Mouse (Mus musculus): ENCODE data around the gene C8g. TPM values are rescaled to one million over a fixed set of nuclear protein-coding genes. Genes with fewer than 3 reads are reported as not detected.

Gene C8g
- polyA plus RNA-seq, 1 experiment from 2014 or later: 5.1 TPM

- Histone ChIP-seq H3K27ac (ENCODE audit: low read depth, low read length) (no peak overlapping the region), H3K4me2 (ENCODE audit: low read depth) (no peak overlapping the region), H3K4me3 (ENCODE audit: low read depth, low read length) (no peak overlapping the region), H3K36me3 (ENCODE audit: control insufficient read depth, insufficient read depth, low read length) (no peaks in the 10 kb centered on the region; the same call in 1 of the 2 replicates), H3K27me3 (ENCODE audit: control insufficient read depth, insufficient read depth, low read length) (no peaks in the 10 kb centered on the region), H3K9ac (ENCODE audit: low read length) (no peak overlapping the region), H3K4me1 (ENCODE audit: control insufficient read depth, insufficient read depth, low read length) (no peaks in the 10 kb centered on the region), H3K9me3 (ENCODE audit: control insufficient read depth, low read length) (no peaks in the 10 kb centered on the region)
- no peak for ATAC-seq (ENCODE audit: insufficient read depth, low FRiP score, low TSS enrichment)
- DNase-seq (ENCODE audit: low spot score): no peak
- WGBS: 88% methylated on average over 8 of the region's 8 CpGs
Observed at GRCm38 (mm10) chr2:25450853-25451647, 50.5 kb downstream of the C8g start.

Other genes starting within 250 kb of the C8g start
- 11.4 and 13.0 TPM in 2 replicates for gene Tmem203, start 246.3 kb downstream of the C8g start, polyA plus RNA-seq (2014; fragmentation: Nextera tagmentation; extraction: Ambion mirVana)
- 4.0 and 5.3 TPM in 2 replicates for gene Tprn, start 239.1 kb downstream of the C8g start, polyA plus RNA-seq (2014; fragmentation: Nextera tagmentation; extraction: Ambion mirVana)
- gene Ssna1, start 229.3 kb downstream of the C8g start, polyA plus RNA-seq (2014; fragmentation: Nextera tagmentation; extraction: Ambion mirVana): 217 and 227 TPM in 2 replicates
- 120 and 128 TPM in 2 replicates for gene Anapc2, start 229.2 kb downstream of the C8g start, polyA plus RNA-seq (2014; fragmentation: Nextera tagmentation; extraction: Ambion mirVana)
- gene Tmem210, start 213.6 kb downstream of the C8g start, polyA plus RNA-seq (2014; fragmentation: Nextera tagmentation; extraction: Ambion mirVana): not detected in 2 replicates
- not detected in 2 replicates for gene Lrrc26, start 211.8 kb downstream of the C8g start, polyA plus RNA-seq (2014; fragmentation: Nextera tagmentation; extraction: Ambion mirVana)
- gene Grin1, start 182.5 kb downstream of the C8g start, polyA plus RNA-seq (2014; fragmentation: Nextera tagmentation; extraction: Ambion mirVana): 2.5 and 3.7 TPM in 2 replicates
- gene Man1b1, start 169.4 kb downstream of the C8g start, polyA plus RNA-seq (2014; fragmentation: Nextera tagmentation; extraction: Ambion mirVana): 65.8 and 87.4 TPM in 2 replicates
- 16.2 and 20.6 TPM in 2 replicates for gene Dpp7, start 145.4 kb downstream of the C8g start, polyA plus RNA-seq (2014; fragmentation: Nextera tagmentation; extraction: Ambion mirVana)
- gene Uap1l1, start 136.0 kb downstream of the C8g start, polyA plus RNA-seq (2014; fragmentation: Nextera tagmentation; extraction: Ambion mirVana): 5.1 and 7.0 TPM in 2 replicates
- 49.2 and 53.7 TPM in 2 replicates for gene Sapcd2, start 129.4 kb downstream of the C8g start, polyA plus RNA-seq (2014; fragmentation: Nextera tagmentation; extraction: Ambion mirVana)
- gene Entpd2, start 105.8 kb downstream of the C8g start, polyA plus RNA-seq (2014; fragmentation: Nextera tagmentation; extraction: Ambion mirVana): 0.12 TPM in 1 of 2 replicates, not detected in the other
- gene Npdc1, start 102.4 kb downstream of the C8g start, polyA plus RNA-seq (2014; fragmentation: Nextera tagmentation; extraction: Ambion mirVana): 133 TPM in 2 replicates
- gene Fut7, start 78.5 kb downstream of the C8g start, polyA plus RNA-seq (2014; fragmentation: Nextera tagmentation; extraction: Ambion mirVana): 0.11 TPM in 1 of 2 replicates, not detected in the other
- 5.0 and 5.6 TPM in 2 replicates for gene Abca2, start 73.0 kb downstream of the C8g start, polyA plus RNA-seq (2014; fragmentation: Nextera tagmentation; extraction: Ambion mirVana)
- gene Clic3, start 44.9 kb downstream of the C8g start, polyA plus RNA-seq (2014; fragmentation: Nextera tagmentation; extraction: Ambion mirVana): 0.72 and 0.89 TPM in 2 replicates
- 22.0 and 26.3 TPM in 2 replicates for gene Paxx, start 40.6 kb downstream of the C8g start, polyA plus RNA-seq (2014; fragmentation: Nextera tagmentation; extraction: Ambion mirVana)
- gene Ptgds, start 31.7 kb downstream of the C8g start, polyA plus RNA-seq (2014; fragmentation: Nextera tagmentation; extraction: Ambion mirVana): 0.43 TPM in 1 of 2 replicates, not detected in the other
- gene Lcn12, start 7.8 kb downstream of the C8g start, polyA plus RNA-seq (2014; fragmentation: Nextera tagmentation; extraction: Ambion mirVana): not detected in 2 replicates
- 82.4 and 88.3 TPM in 2 replicates for gene Fbxw5, start 969 bp downstream of the C8g start, polyA plus RNA-seq (2014; fragmentation: Nextera tagmentation; extraction: Ambion mirVana)
- gene Traf2, start 45.2 kb upstream of the C8g start, polyA plus RNA-seq (2014; fragmentation: Nextera tagmentation; extraction: Ambion mirVana): 29.5 and 34.7 TPM in 2 replicates
- gene Edf1, start 56.1 kb upstream of the C8g start, polyA plus RNA-seq (2014; fragmentation: Nextera tagmentation; extraction: Ambion mirVana): 340 and 345 TPM in 2 replicates
- 1.5 and 4.4 TPM in 2 replicates for gene Mamdc4, start 73.1 kb upstream of the C8g start, polyA plus RNA-seq (2014; fragmentation: Nextera tagmentation; extraction: Ambion mirVana)
- gene Phpt1, start 73.5 kb upstream of the C8g start, polyA plus RNA-seq (2014; fragmentation: Nextera tagmentation; extraction: Ambion mirVana): 161 and 167 TPM in 2 replicates
- gene Ajm1, start 80.0 kb upstream of the C8g start, polyA plus RNA-seq (2014; fragmentation: Nextera tagmentation; extraction: Ambion mirVana): 0.19 and 0.46 TPM in 2 replicates
- gene Rabl6, start 106.8 kb upstream of the C8g start, polyA plus RNA-seq (2014; fragmentation: Nextera tagmentation; extraction: Ambion mirVana): 62.3 and 64.4 TPM in 2 replicates
- 0.20 and 0.30 TPM in 2 replicates for gene Ccdc183, start 116.0 kb upstream of the C8g start, polyA plus RNA-seq (2014; fragmentation: Nextera tagmentation; extraction: Ambion mirVana)
- gene Tmem141, start 120.3 kb upstream of the C8g start, polyA plus RNA-seq (2014; fragmentation: Nextera tagmentation; extraction: Ambion mirVana): 18.0 and 20.5 TPM in 2 replicates
- 0.96 and 1.5 TPM in 2 replicates for gene Fcna, start 126.3 kb upstream of the C8g start, polyA plus RNA-seq (2014; fragmentation: Nextera tagmentation; extraction: Ambion mirVana)
- not detected in 2 replicates for gene Lcn8, start 151.4 kb upstream of the C8g start, polyA plus RNA-seq (2014; fragmentation: Nextera tagmentation; extraction: Ambion mirVana)
- not detected in 2 replicates for gene Lcn5, start 156.2 kb upstream of the C8g start, polyA plus RNA-seq (2014; fragmentation: Nextera tagmentation; extraction: Ambion mirVana)
- gene Lcn6, start 175.1 kb upstream of the C8g start, polyA plus RNA-seq (2014; fragmentation: Nextera tagmentation; extraction: Ambion mirVana): not detected in 2 replicates
- gene Lcn10, start 181.0 kb upstream of the C8g start, polyA plus RNA-seq (2014; fragmentation: Nextera tagmentation; extraction: Ambion mirVana): not detected in 2 replicates
- not detected in 2 replicates for gene Obp2a, start 198.3 kb upstream of the C8g start, polyA plus RNA-seq (2014; fragmentation: Nextera tagmentation; extraction: Ambion mirVana)
- 64.5 and 68.2 TPM in 2 replicates for gene Bmyc, start 205.0 kb upstream of the C8g start, polyA plus RNA-seq (2014; fragmentation: Nextera tagmentation; extraction: Ambion mirVana)
- gene Obp2b, start 235.3 kb upstream of the C8g start, polyA plus RNA-seq (2014; fragmentation: Nextera tagmentation; extraction: Ambion mirVana): not detected in 2 replicates

Data from neural tube, embryonic 11.5 days (tissue).